Mouse (Mus musculus): ENCODE measurements around the gene Abat. TPM values are rescaled to one million over a fixed set of nuclear protein-coding genes. Genes with fewer than 3 reads are reported as not detected.

The Abat gene
- polyA plus RNA-seq, 1 experiment: 0.06 TPM

DNA sequence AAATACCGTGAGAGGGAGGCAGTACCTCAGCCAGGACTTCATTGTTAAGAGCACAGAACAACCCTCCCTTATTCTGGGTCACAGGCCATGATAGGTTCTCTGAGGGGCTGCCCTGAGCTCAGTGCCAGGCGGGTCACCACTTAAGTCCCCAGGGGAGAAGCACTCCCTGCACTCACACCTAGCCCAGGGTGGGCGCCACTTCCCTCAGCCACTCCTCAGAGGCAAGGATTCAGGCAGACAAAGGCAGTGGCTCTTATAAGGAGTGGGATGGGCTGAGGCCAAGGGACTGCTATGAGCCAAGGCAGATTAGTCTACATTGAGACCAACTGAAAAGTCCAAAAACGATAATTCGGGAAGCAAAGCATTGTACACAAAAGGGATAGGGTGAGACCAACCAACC is 152.1 kb downstream of the Abat start:
- H3K27me3 ChIP-seq (ENCODE audit: control insufficient read depth): no peaks in the 10 kb centered on the region
- H3K9me3 ChIP-seq (ENCODE audit: control insufficient read depth, low read length): no peaks in the 10 kb centered on the region
- TF ChIP-seq TAL1 (IDR thresholded peaks at IDR 0.05; ENCODE audit: low read length): no peak
- no peak for TF ChIP-seq GATA1 (IDR thresholded peaks at IDR 0.05; ENCODE audit: low read length)
- H3K36me3 ChIP-seq (ENCODE audit: control insufficient read depth): peaks cover 100% of the 10 kb centered on the region
- no peak overlapping the region for H3K4me3 ChIP-seq (replicated peaks)
- peaks cover 80% of the 10 kb centered on the region for H3K4me1 ChIP-seq (ENCODE audit: control insufficient read depth)

DNA sequence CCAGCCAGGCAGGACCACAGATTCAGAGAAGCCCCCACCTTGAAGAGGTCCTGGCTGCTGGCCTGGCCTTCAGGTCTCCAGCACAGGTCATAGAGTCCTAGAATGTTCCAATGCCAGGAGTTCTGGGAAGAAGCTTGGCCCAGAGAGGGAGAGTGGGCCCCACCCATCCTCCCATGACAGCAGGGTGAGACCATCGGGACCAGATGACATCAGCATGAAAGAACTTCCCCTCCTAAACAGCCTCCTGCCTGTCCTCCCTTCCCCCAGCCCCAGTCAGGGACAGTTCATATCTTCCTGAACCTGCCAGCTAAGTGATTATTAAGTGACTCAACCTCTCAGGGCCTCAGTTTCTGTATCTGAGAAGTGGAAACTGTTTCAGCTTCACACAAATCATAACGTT is 153.2 kb downstream of the Abat start:
- no peak overlapping the region for H3K4me3 ChIP-seq (replicated peaks)
- H3K27me3 ChIP-seq (ENCODE audit: control insufficient read depth): no peaks in the 10 kb centered on the region
- no peak for TF ChIP-seq GATA1 (IDR thresholded peaks at IDR 0.05; ENCODE audit: low read length)
- no peak for TF ChIP-seq TAL1 (IDR thresholded peaks at IDR 0.05; ENCODE audit: low read length)
- no peaks in the 10 kb centered on the region for H3K9me3 ChIP-seq (ENCODE audit: control insufficient read depth, low read length)
- peaks cover 96% of the 10 kb centered on the region for H3K36me3 ChIP-seq (ENCODE audit: control insufficient read depth)
- H3K4me1 ChIP-seq (ENCODE audit: control insufficient read depth): peaks cover 82% of the 10 kb centered on the region

DNA sequence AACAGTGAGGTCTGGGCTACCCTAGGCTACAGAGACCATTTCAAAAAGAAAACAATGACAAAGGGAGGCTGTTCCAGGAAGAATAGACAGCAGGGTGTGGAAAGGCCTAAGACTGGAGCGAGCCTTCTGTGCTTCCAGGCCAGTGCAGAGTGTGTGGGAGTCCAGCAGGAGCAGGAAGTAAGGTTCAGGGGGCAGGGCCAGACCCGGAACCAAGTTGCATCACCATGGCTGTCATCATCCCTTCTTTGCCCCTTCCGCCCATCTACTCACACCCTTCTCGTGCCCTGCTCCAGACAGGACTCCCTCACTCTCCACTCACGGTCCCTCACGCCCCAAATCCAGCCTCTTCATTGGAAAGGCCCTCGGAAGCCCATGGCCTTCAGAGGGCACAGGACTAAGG is 154.0 kb downstream of the Abat start:
- TF ChIP-seq GATA1 (IDR thresholded peaks at IDR 0.05; ENCODE audit: low read length): no peak
- TF ChIP-seq TAL1 (IDR thresholded peaks at IDR 0.05; ENCODE audit: low read length): no peak
- H3K9me3 ChIP-seq (ENCODE audit: control insufficient read depth, low read length): no peaks in the 10 kb centered on the region
- H3K4me1 ChIP-seq (ENCODE audit: control insufficient read depth): peaks cover 81% of the 10 kb centered on the region
- H3K27me3 ChIP-seq (ENCODE audit: control insufficient read depth): no peaks in the 10 kb centered on the region
- H3K4me3 ChIP-seq (replicated peaks): peak overlapping the region; percentile 9
- H3K36me3 ChIP-seq (ENCODE audit: control insufficient read depth): peaks cover 88% of the 10 kb centered on the region

DNA sequence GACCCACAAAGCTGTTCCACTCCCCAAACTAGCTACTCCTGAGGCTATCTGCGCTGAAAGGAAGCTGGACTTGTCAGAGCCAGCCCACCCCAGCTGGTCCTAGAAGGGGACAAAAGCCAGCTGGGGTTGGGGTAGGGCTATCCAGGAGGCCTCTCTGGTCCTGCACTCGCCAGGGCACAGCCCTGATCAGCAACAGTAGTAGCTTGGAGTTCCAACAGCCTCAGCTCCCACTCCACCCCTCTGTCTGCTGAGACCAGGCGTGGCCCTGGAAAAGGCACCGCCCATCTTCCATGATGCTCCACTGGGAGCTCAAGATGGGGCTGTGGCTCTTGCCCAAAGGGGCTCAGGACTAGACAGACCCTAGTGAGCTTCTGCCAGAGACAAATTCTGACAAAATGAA is 154.6 kb downstream of the Abat start:
- TF ChIP-seq GATA1 (IDR thresholded peaks at IDR 0.05; ENCODE audit: low read length) (no peak), TAL1 (IDR thresholded peaks at IDR 0.05; ENCODE audit: low read length) (no peak)
- peaks cover 82% of the 10 kb centered on the region for H3K36me3 ChIP-seq (ENCODE audit: control insufficient read depth)
- H3K4me3 ChIP-seq (replicated peaks): peak overlapping the region; percentile 23
- peaks cover 83% of the 10 kb centered on the region for H3K4me1 ChIP-seq (ENCODE audit: control insufficient read depth)
- H3K27me3 ChIP-seq (ENCODE audit: control insufficient read depth): no peaks in the 10 kb centered on the region
- no peaks in the 10 kb centered on the region for H3K9me3 ChIP-seq (ENCODE audit: control insufficient read depth, low read length)

DNA sequence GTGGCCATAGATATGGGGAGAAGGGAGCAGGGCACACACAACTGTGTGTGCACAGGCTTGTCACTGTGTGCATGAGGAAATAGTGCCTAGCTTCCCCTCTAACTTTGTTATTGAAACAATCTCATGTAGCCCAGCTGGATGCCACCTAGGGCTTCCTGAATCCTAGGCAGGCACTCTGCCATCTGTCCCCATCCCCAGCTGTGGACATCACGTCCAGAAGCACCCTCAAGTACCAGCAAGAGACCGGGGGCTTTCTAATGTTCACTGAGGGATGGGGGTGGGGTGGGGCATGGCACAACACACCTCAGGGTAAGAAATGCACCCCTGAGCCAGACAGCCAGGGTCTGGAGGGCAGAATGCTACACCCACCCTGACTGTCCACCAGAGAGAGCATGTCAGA is 155.2 kb downstream of the Abat start:
- no peaks in the 10 kb centered on the region for H3K9me3 ChIP-seq (ENCODE audit: control insufficient read depth, low read length)
- H3K36me3 ChIP-seq (ENCODE audit: control insufficient read depth): peaks cover 76% of the 10 kb centered on the region
- no peaks in the 10 kb centered on the region for H3K27me3 ChIP-seq (ENCODE audit: control insufficient read depth)
- peak overlapping the region; percentile 78 for H3K4me3 ChIP-seq (replicated peaks)
- TF ChIP-seq GATA1 (IDR thresholded peaks at IDR 0.05; ENCODE audit: low read length) (no peak), TAL1 (IDR thresholded peaks at IDR 0.05; ENCODE audit: low read length) (no peak)
- peaks cover 86% of the 10 kb centered on the region for H3K4me1 ChIP-seq (ENCODE audit: control insufficient read depth)

DNA sequence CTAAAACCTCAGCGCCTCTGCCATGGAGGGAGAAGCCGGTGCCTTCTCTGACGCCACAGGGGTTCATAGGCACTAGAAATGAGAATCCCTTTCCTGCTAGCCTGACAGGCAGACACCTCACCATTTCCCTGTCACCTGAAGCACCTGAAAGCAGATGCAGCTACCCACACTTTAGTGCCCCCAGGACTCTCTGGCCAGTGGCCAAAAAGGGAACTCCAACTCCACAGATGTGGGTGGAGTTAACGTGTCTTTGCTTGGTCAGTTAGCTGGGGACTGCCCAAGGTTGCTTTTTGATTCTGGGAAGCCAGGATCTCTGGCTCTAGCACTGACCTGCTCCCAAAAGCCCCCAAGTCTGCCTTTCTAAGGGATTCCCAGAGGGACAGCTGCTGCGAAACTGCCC is 156.2 kb downstream of the Abat start:
- Histone ChIP-seq H3K36me3 (ENCODE audit: control insufficient read depth) (peaks cover 66% of the 10 kb centered on the region), H3K4me1 (ENCODE audit: control insufficient read depth) (peaks cover 92% of the 10 kb centered on the region), H3K9me3 (ENCODE audit: control insufficient read depth, low read length) (no peaks in the 10 kb centered on the region), H3K4me3 (replicated peaks) (peak overlapping the region; percentile 78), H3K27me3 (ENCODE audit: control insufficient read depth) (0 out of 2 replicates have a peak, but pooled peaks cover 2% of the 10 kb centered on the region)
- TF ChIP-seq TAL1 (IDR thresholded peaks at IDR 0.05; ENCODE audit: low read length) (no peak), GATA1 (IDR thresholded peaks at IDR 0.05; ENCODE audit: low read length) (no peak)

DNA sequence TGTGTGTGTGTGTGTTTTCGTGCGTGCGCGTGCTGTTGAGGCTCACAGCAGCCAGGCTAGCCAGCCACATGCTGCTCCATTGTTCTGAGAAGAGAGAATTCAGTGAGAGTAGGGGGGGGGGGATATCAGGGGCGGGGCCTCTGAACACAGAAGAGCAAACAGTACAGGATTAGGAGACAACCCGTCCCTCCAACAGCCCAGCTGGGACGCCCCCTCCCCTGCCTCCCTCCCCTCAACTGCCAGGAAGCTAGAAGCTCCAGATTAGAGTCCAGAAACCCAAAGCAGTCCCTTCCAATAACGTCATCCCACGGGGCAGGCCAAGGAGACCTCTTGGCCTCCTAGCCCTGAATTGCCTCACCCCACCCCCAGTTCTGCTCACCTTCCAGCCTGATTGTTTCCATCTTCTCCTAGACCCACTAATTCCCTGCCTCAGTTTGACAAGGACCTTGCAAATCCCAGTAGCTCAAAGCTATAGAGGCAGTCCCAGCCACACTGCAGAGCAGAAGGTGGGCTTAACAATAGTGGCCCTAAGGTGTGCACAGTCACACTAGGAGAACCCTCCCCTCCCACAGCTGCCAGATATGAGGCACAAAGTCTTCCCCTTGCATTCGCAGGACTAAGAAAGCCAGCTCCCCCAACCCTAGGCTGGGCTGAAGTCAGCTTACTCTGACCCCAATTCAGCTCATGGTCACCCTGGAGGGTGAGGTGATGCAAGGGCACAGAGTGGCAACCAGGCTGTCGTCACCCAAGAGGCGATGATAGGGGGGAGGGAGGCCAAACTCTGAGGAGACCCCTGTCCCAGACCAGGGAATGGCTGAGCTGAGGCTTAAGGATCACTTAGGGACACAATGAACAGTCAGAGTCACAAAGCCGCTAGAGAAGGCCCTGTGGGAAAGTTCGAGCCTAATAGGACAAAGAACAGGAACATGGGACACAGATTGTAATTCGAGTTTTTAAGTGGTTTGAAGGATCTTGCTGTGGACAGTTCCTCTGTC is 157.1 kb downstream of the Abat start:
- Histone ChIP-seq H3K4me1 (ENCODE audit: control insufficient read depth) (peaks cover 94% of the 10 kb centered on the region), H3K9me3 (ENCODE audit: control insufficient read depth, low read length) (no peaks in the 10 kb centered on the region), H3K27me3 (ENCODE audit: control insufficient read depth) (0 out of 2 replicates have a peak, but pooled peaks cover 2% of the 10 kb centered on the region), H3K36me3 (ENCODE audit: control insufficient read depth) (peaks cover 60% of the 10 kb centered on the region), H3K4me3 (replicated peaks) (peak overlapping the region; percentile 78)
- TF ChIP-seq TAL1 (IDR thresholded peaks at IDR 0.05; ENCODE audit: low read length): no peak
- TF ChIP-seq GATA1 (IDR thresholded peaks at IDR 0.05; ENCODE audit: low read length): no peak

Other genes starting within 250 kb of the Abat start
- gene Tmem114, start 88.3 kb upstream of the Abat start, polyA plus RNA-seq (2012): not detected in 2 replicates
- gene Mettl22, start 42.6 kb upstream of the Abat start, polyA plus RNA-seq (2012): 0.87 and 1.4 TPM in 2 replicates
- 1.6 and 2.7 TPM in 2 replicates for gene Pmm2, start 124.2 kb downstream of the Abat start, polyA plus RNA-seq (2012)
- 0.31 and 0.35 TPM in 2 replicates for gene Tmem186, start 124.3 kb downstream of the Abat start, polyA plus RNA-seq (2012)
- 30.7 and 31.2 TPM in 2 replicates for gene Carhsp1, start 158.7 kb downstream of the Abat start, polyA plus RNA-seq (2012)
- gene Gm5767, start 167.3 kb downstream of the Abat start, polyA plus RNA-seq (2012): not detected in 2 replicates

Data from erythroblast, embryonic 14.5 days (primary cell).